Mouse (Mus musculus): Measurements from ENCODE around the gene Fam71a. TPM values are rescaled to one million over a fixed set of nuclear protein-coding genes. Genes with fewer than 3 reads are reported as not detected.

Gene Fam71a
- polyA plus RNA-seq, 1 experiment from 2014 or later, result not detected

- ATAC-seq (ENCODE audit: low FRiP score) (no peak), DNase-seq (ENCODE audit: low spot score) (no peak)
- Histone ChIP-seq H3K9me3 (ENCODE audit: control insufficient read depth, low read length) (no peaks in the 10 kb centered on the region), H3K27ac (no peak overlapping the region), H3K4me3 (replicated peaks; ENCODE audit: low read length) (no peak overlapping the region), H3K27me3 (ENCODE audit: control insufficient read depth, insufficient read depth, low read length) (no peaks in the 10 kb centered on the region), H3K4me1 (replicated peaks; ENCODE audit: control insufficient read depth, insufficient read depth, low read length) (no peaks in the 10 kb centered on the region), H3K4me2 (replicated peaks) (no peak overlapping the region), H3K36me3 (replicated peaks; ENCODE audit: control insufficient read depth, insufficient read depth) (no peaks in the 10 kb centered on the region), H3K9ac (no peak overlapping the region)
- 74% methylated on average over 7 of the region's 7 CpGs for WGBS
Measured at GRCm38 (mm10) chr1:191114868-191115267, 49.7 kb downstream of the Fam71a start.

Other genes starting within 250 kb of the Fam71a start
- gene Angel2, start 239.7 kb downstream of the Fam71a start, polyA plus RNA-seq (2014; fragmentation: Nextera tagmentation; extraction: Ambion mirVana), result 48.2 and 52.7 TPM in 2 replicates
- gene Vash2, start 185.5 kb downstream of the Fam71a start, polyA plus RNA-seq (2014; fragmentation: Nextera tagmentation; extraction: Ambion mirVana), result 102 and 109 TPM in 2 replicates
- gene Flvcr1, start 138.7 kb downstream of the Fam71a start, polyA plus RNA-seq (2014; fragmentation: Nextera tagmentation; extraction: Ambion mirVana), result 10.3 and 11.6 TPM in 2 replicates
- not detected in 2 replicates for gene Spata45, start 128.2 kb downstream of the Fam71a start, polyA plus RNA-seq (2014; fragmentation: Nextera tagmentation; extraction: Ambion mirVana)
- 13.1 and 14.9 TPM in 2 replicates for gene Tatdn3, start 101.9 kb downstream of the Fam71a start, polyA plus RNA-seq (2014; fragmentation: Nextera tagmentation; extraction: Ambion mirVana)
- 3.6 and 5.0 TPM in 2 replicates for gene Nsl1, start 101.8 kb downstream of the Fam71a start, polyA plus RNA-seq (2014; fragmentation: Nextera tagmentation; extraction: Ambion mirVana)
- gene Batf3, start 67.0 kb downstream of the Fam71a start, polyA plus RNA-seq (2014; fragmentation: Nextera tagmentation; extraction: Ambion mirVana), result 1.5 and 2.2 TPM in 2 replicates
- gene Atf3, start 53.2 kb upstream of the Fam71a start, polyA plus RNA-seq (2014; fragmentation: Nextera tagmentation; extraction: Ambion mirVana), result 1.4 and 1.8 TPM in 2 replicates
- gene Nenf, start 153.4 kb upstream of the Fam71a start, polyA plus RNA-seq (2014; fragmentation: Nextera tagmentation; extraction: Ambion mirVana), result 161 and 166 TPM in 2 replicates
- gene Tmem206, start 161.1 kb upstream of the Fam71a start, polyA plus RNA-seq (2014; fragmentation: Nextera tagmentation; extraction: Ambion mirVana), result 35.9 and 38.0 TPM in 2 replicates
- 12.6 and 14.4 TPM in 2 replicates for gene Ppp2r5a, start 238.5 kb upstream of the Fam71a start, polyA plus RNA-seq (2014; fragmentation: Nextera tagmentation; extraction: Ambion mirVana)

Measured in hindbrain, embryonic 14.5 days (tissue).